Mouse (Mus musculus): ENCODE data around the gene Olfr1373. TPM values are rescaled to one million over a fixed set of nuclear protein-coding genes. Genes with fewer than 3 reads are reported as not detected.

Gene Olfr1373
- polyA plus RNA-seq, 1 experiment from 2014 or later, result not detected

- DNase-seq (ENCODE audit: low spot score), result no peak
- Histone ChIP-seq H3K36me3 (peaks cover 14% of the 10 kb centered on the region; the same call in 1 of the 2 replicates), H3K9me3 (replicated peaks) (no peaks in the 10 kb centered on the region), H3K27ac (replicated peaks) (peak overlapping the region; percentile 99), H3K4me1 (peaks cover 31% of the 10 kb centered on the region), H3K4me3 (peak overlapping the region; percentile 98), H3K27me3 (ENCODE audit: low read depth, poor library complexity, severe bottlenecking) (no peaks in the 10 kb centered on the region)
- 8% methylated on average over 7 of the region's 7 CpGs for WGBS
Observed at GRCm38 (mm10) chr11:52099771-52100219, 45.5 kb downstream of the Olfr1373 start.

- WGBS, result under 1% methylated on average over 71 of the region's 72 CpGs
Observed at GRCm38 (mm10) chr11:52099031-52099761, 46.1 kb downstream of the Olfr1373 start.

GRCm38 (mm10) chr11:52098398-52098946, 46.9 kb downstream of the Olfr1373 start, which contains the start of gene Ppp2ca:
Gene Ppp2ca, plus strand, starts transcription at chr11:52098681.
- under 1% methylated on average over 53 of the region's 53 CpGs for WGBS
- Histone ChIP-seq H3K27me3 (ENCODE audit: low read depth, poor library complexity, severe bottlenecking) (no peaks in the 10 kb centered on the region), H3K4me1 (peaks cover 31% of the 10 kb centered on the region), H3K27ac (replicated peaks) (peak within 1 kb of the TSS; percentile 99), H3K36me3 (peaks cover 14% of the 10 kb centered on the region; the same call in 1 of the 2 replicates), H3K4me3 (peak within 1 kb of the TSS; percentile 98), H3K9me3 (replicated peaks) (no peaks in the 10 kb centered on the region)
- peak; percentile 98 for DNase-seq (ENCODE audit: low spot score)

More at GRCm38 (mm10) chr11:52099031-52099761, 46.1 kb downstream of the Olfr1373 start:
- no peaks in the 10 kb centered on the region for H3K9me3 ChIP-seq (replicated peaks)
- peak; percentile 87 for DNase-seq (ENCODE audit: low spot score)
- no peaks in the 10 kb centered on the region for H3K27me3 ChIP-seq (ENCODE audit: low read depth, poor library complexity, severe bottlenecking)
- peak overlapping the region; percentile 99 for H3K27ac ChIP-seq (replicated peaks)
- peaks cover 31% of the 10 kb centered on the region for H3K4me1 ChIP-seq
- H3K36me3 ChIP-seq, result peaks cover 14% of the 10 kb centered on the region; the same call in 1 of the 2 replicates
- H3K4me3 ChIP-seq, result peak overlapping the region; percentile 98

GRCm38 (mm10) chr11:52097596-52097995, 47.7 kb downstream of the Olfr1373 start:
- 81% methylated on average over 2 of the region's 2 CpGs for WGBS
- DNase-seq (ENCODE audit: low spot score), result no peak
- no peaks in the 10 kb centered on the region for H3K9me3 ChIP-seq (replicated peaks)
- H3K27me3 ChIP-seq (ENCODE audit: low read depth, poor library complexity, severe bottlenecking), result no peaks in the 10 kb centered on the region
- H3K36me3 ChIP-seq, result peaks cover 14% of the 10 kb centered on the region; the same call in 1 of the 2 replicates
- peak overlapping the region; percentile 99 for H3K27ac ChIP-seq (replicated peaks)
- H3K4me3 ChIP-seq, result peak overlapping the region; percentile 98; the same call in 1 of the 2 replicates
- H3K4me1 ChIP-seq, result peaks cover 31% of the 10 kb centered on the region

GRCm38 (mm10) chr11:52097016-52097415, 48.3 kb downstream of the Olfr1373 start:
- H3K9me3 ChIP-seq (replicated peaks), result no peaks in the 10 kb centered on the region
- peaks cover 30% of the 10 kb centered on the region for H3K4me1 ChIP-seq
- DNase-seq (ENCODE audit: low spot score), result no peak
- H3K36me3 ChIP-seq, result peaks cover 14% of the 10 kb centered on the region; the same call in 1 of the 2 replicates
- no peak overlapping the region for H3K4me3 ChIP-seq
- H3K27me3 ChIP-seq (ENCODE audit: low read depth, poor library complexity, severe bottlenecking), result no peaks in the 10 kb centered on the region
- H3K27ac ChIP-seq (replicated peaks), result no peak overlapping the region
- 74% methylated on average over 3 of the region's 3 CpGs for WGBS

Small RNAs within 50 kb of the gene (microRNA-seq; reads per million reads assigned to microRNA genes)
- gene Gm24157 (not detected), gene Mir3061 (54.8 reads per million, percentile 43 among the genes with 10 or more reads in this experiment)

Other genes with a start within 250 kb of the Olfr1373 start
- 141 and 142 TPM in 2 replicates for gene Cdkn2aipnl, start 177.9 kb downstream of the Olfr1373 start, polyA plus RNA-seq (2016; fragmentation: Nextera tagmentation; extraction: Ambion mirVana)
- gene Ube2b, start 144.8 kb downstream of the Olfr1373 start, polyA plus RNA-seq (2016; fragmentation: Nextera tagmentation; extraction: Ambion mirVana), result 202 and 209 TPM in 2 replicates
- 9.5 and 13.3 TPM in 2 replicates for gene Cdkl3, start 141.3 kb downstream of the Olfr1373 start, polyA plus RNA-seq (2016; fragmentation: Nextera tagmentation; extraction: Ambion mirVana)
- 90.0 and 93.8 TPM in 2 replicates for gene Ppp2ca, start 46.8 kb downstream of the Olfr1373 start, polyA plus RNA-seq (2016; fragmentation: Nextera tagmentation; extraction: Ambion mirVana)
- gene Olfr1371, start 68.5 kb upstream of the Olfr1373 start, polyA plus RNA-seq (2016; fragmentation: Nextera tagmentation; extraction: Ambion mirVana), result not detected in 2 replicates
- 916 and 943 TPM in 2 replicates for gene Skp1a, start 86.5 kb upstream of the Olfr1373 start, polyA plus RNA-seq (2016; fragmentation: Nextera tagmentation; extraction: Ambion mirVana)
- 8.0 and 10.6 TPM in 2 replicates for gene Tcf7, start 137.5 kb upstream of the Olfr1373 start, polyA plus RNA-seq (2016; fragmentation: Nextera tagmentation; extraction: Ambion mirVana)
- gene Vdac1, start 215.3 kb upstream of the Olfr1373 start, polyA plus RNA-seq (2016; fragmentation: Nextera tagmentation; extraction: Ambion mirVana), result 221 and 222 TPM in 2 replicates

Measured in midbrain, embryonic 10.5 days (tissue).